Mouse (Mus musculus): ENCODE data around the gene E2f6.

E2f6 gene

GRCm38 (mm10) chr12:16872926-16873464, 62.2 kb downstream of the E2f6 start:
- no peak for DNase-seq (ENCODE audit: low spot score)

- DNase-seq (ENCODE audit: low spot score), result no peak
Measured at GRCm38 (mm10) chr12:16873549-16873948, 62.8 kb downstream of the E2f6 start.

- no peak for DNase-seq (ENCODE audit: low spot score)
Measured at GRCm38 (mm10) chr12:16874086-16874485, 63.3 kb downstream of the E2f6 start.

GRCm38 (mm10) chr12:16875269-16875668, 64.5 kb downstream of the E2f6 start:
- no peak for DNase-seq (ENCODE audit: low spot score)

- DNase-seq (ENCODE audit: low spot score), result no peak
Measured at GRCm38 (mm10) chr12:16875678-16876077, 64.9 kb downstream of the E2f6 start.

GRCm38 (mm10) chr12:16876667-16877066, 65.9 kb downstream of the E2f6 start:
- DNase-seq (ENCODE audit: low spot score), result no peak

- no peak for DNase-seq (ENCODE audit: low spot score)
Measured at GRCm38 (mm10) chr12:16877141-16877540, 66.4 kb downstream of the E2f6 start.

GRCm38 (mm10) chr12:16877679-16878078, 66.9 kb downstream of the E2f6 start:
- no peak for DNase-seq (ENCODE audit: low spot score)

- DNase-seq (ENCODE audit: low spot score), result no peak
Measured at GRCm38 (mm10) chr12:16879369-16879768, 68.6 kb downstream of the E2f6 start.

GRCm38 (mm10) chr12:16880077-16880476, 69.3 kb downstream of the E2f6 start:
- DNase-seq (ENCODE audit: low spot score), result no peak

- no peak for DNase-seq (ENCODE audit: low spot score)
Measured at GRCm38 (mm10) chr12:16882442-16882841, 71.7 kb downstream of the E2f6 start.

GRCm38 (mm10) chr12:16883111-16883510, 72.3 kb downstream of the E2f6 start:
- DNase-seq (ENCODE audit: low spot score), result no peak

- no peak for DNase-seq (ENCODE audit: low spot score)
Measured at GRCm38 (mm10) chr12:16884534-16884933, 73.8 kb downstream of the E2f6 start.

GRCm38 (mm10) chr12:16886354-16886753, 75.6 kb downstream of the E2f6 start:
- DNase-seq (ENCODE audit: low spot score), result no peak
